Mouse (Mus musculus) right cerebral cortex, postnatal 10 days (tissue): ENCODE measurements around the gene Gm11563.
"Not testable (repeated sequence)": the region's sequence is repeated elsewhere in the genome, so short reads cannot be mapped to it uniquely, and the experiment has no call there.

ENCODE experiments used
- DNase-seq, 2 experiments: peaks; one replicate each; pipeline ENCODE4 v3.0.0; 2021; ENCODE audit warnings: low spot score in 2 of 2

Gene Gm11563

GRCm38 (mm10) chr11:99658467-99659010, at the start of gene Gm11563:
Gene Gm11563, minus strand, starts transcription at chr11:99658960.
- not testable (repeated sequence) for DNase-seq

- DNase-seq, result no peak
Measured at GRCm38 (mm10) chr11:99690463-99690862, 31.7 kb upstream of the Gm11563 start, which contains the start of gene Gm14190. Gene Gm14190, minus strand, starts transcription at chr11:99690740.

GRCm38 (mm10) chr11:99685235-99685634, 26.5 kb upstream of the Gm11563 start:
- not testable (repeated sequence) for DNase-seq

GRCm38 (mm10) chr11:99683481-99683880, 24.7 kb upstream of the Gm11563 start:
- DNase-seq, result no peak

GRCm38 (mm10) chr11:99665860-99666259, 7.1 kb upstream of the Gm11563 start, which contains the start of gene Krtap4-6:
Gene Krtap4-6, minus strand, starts transcription at chr11:99665960.
- no peak for DNase-seq

- no peak for DNase-seq
Measured at GRCm38 (mm10) chr11:99662802-99663201, 4.0 kb upstream of the Gm11563 start.

- DNase-seq, result no peak
Measured at GRCm38 (mm10) chr11:99659256-99659655, 496 bp upstream of the Gm11563 start.

GRCm38 (mm10) chr11:99657051-99657450, 1.7 kb downstream of the Gm11563 start:
- no peak for DNase-seq

- no peak for DNase-seq
Measured at GRCm38 (mm10) chr11:99650136-99650535, 8.6 kb downstream of the Gm11563 start, which contains the start of gene Gm11555. Gene Gm11555, minus strand, starts transcription at chr11:99650236.

- DNase-seq, result peak; percentile 37 to 39
Measured at GRCm38 (mm10) chr11:99646444-99646843, 12.3 kb downstream of the Gm11563 start.

- no peak for DNase-seq
Measured at GRCm38 (mm10) chr11:99644351-99644750, 14.4 kb downstream of the Gm11563 start.

- not testable (repeated sequence) for DNase-seq
Measured at GRCm38 (mm10) chr11:99643635-99644139, 15.1 kb downstream of the Gm11563 start, which contains the start of gene Krtap4-7. Gene Krtap4-7, minus strand, starts transcription at chr11:99644089.

GRCm38 (mm10) chr11:99640926-99641325, 17.8 kb downstream of the Gm11563 start:
- DNase-seq, result no peak

- peak in 1 of 2 experiments; percentile 51 for DNase-seq
Measured at GRCm38 (mm10) chr11:99637086-99637485, 21.7 kb downstream of the Gm11563 start.

GRCm38 (mm10) chr11:99634653-99635134, 24.1 kb downstream of the Gm11563 start, which contains the start of gene Krtap4-2:
Gene Krtap4-2, minus strand, starts transcription at chr11:99635084.
- no peak for DNase-seq

- peak in 1 of 2 experiments; percentile 36 for DNase-seq
Measured at GRCm38 (mm10) chr11:99633293-99633692, 25.5 kb downstream of the Gm11563 start.

- no peak for DNase-seq
Measured at GRCm38 (mm10) chr11:99630890-99631289, 27.9 kb downstream of the Gm11563 start.

GRCm38 (mm10) chr11:99628138-99628537, 30.6 kb downstream of the Gm11563 start, which contains the start of gene Krtap4-1:
Gene Krtap4-1, minus strand, starts transcription at chr11:99628238.
- no peak for DNase-seq

- no peak for DNase-seq
Measured at GRCm38 (mm10) chr11:99620335-99620734, 38.4 kb downstream of the Gm11563 start, which contains the start of gene Gm11562. Gene Gm11562, minus strand, starts transcription at chr11:99620435.

- DNase-seq, result no peak
Measured at GRCm38 (mm10) chr11:99614796-99615363, 43.9 kb downstream of the Gm11563 start, which contains the start of gene Krtap2-4. Gene Krtap2-4, minus strand, starts transcription at chr11:99614846.

GRCm38 (mm10) chr11:99610089-99610488, 48.7 kb downstream of the Gm11563 start, which contains the start of gene Gm11937:
Gene Gm11937, minus strand, starts transcription at chr11:99610189.
- DNase-seq, result not testable (repeated sequence)

GRCm38 (mm10) chr11:99609126-99609525, 49.6 kb downstream of the Gm11563 start:
- peak; percentile 34 to 47 for DNase-seq
